Mouse (Mus musculus): ENCODE measurements at regions not wholly inside any gene's neighbourhood (a gene's known extent, or its start where the extent isn't known, plus 50 kb on each side); places are given as distances from the start of the nearest gene placed in this dataset.

GRCm38 (mm10) chr16:87077385-87077784 lies 276.6 kb upstream of the N6amt1 start:
- no peak for TF ChIP-seq CTCF (IDR thresholded peaks at IDR 0.05; ENCODE audit: low read depth, low read length)
- no peak for TF ChIP-seq GATA1 (IDR thresholded peaks at IDR 0.05; ENCODE audit: borderline replicate concordance, low read length)
- no peak for TF ChIP-seq TAL1 (conservative IDR thresholded peaks at IDR 0.05; ENCODE audit: low read depth, low read length)
- no peak for TF ChIP-seq GATA2 (IDR thresholded peaks at IDR 0.05; ENCODE audit: borderline replicate concordance, low read depth, low read length)
- no peak for TF ChIP-seq POLR2AphosphoS5 (IDR thresholded peaks at IDR 0.05; ENCODE audit: insufficient replicate concordance, low read depth, low read length)

Data from G1E (cell line).